Comparison of ENCODE assay signal across 11 mouse cellular contexts in the genomic region with DNA sequence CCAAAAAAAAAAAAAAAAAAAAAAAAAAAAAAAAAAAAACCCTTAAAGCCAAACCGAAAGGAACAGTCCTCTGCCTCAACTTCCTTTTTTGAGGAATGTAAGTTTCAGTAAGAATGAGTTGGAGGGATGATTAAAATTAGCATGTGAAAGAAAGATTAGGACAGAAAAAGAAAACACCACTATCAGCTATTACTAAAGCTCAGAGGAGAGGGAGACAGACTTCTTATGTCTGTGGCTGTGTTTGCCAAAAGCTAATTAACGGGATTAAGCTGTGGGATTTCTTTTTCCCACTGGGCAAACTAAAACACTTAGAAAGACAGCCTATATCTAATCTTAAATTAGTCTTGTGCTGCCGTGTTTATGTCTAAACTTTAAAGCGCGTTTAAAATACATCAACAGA.
"Had no signal": no experiment of that assay in that cellular context is flagged by ENCODE, and none has a peak within 500 bp of the region (broad histone marks: within the 10 kb centered on the region; RNA-seq: fewer than 3 reads in every experiment).

No protein-coding gene starts in this region.

- H3K36me3 ChIP-seq: limb, embryonic 13.5 days; liver, embryonic 12.5 days; lung, embryonic 15.5 days had no signal

- H3K4me2 ChIP-seq: limb, embryonic 13.5 days; liver, embryonic 12.5 days; lung, embryonic 15.5 days had no signal

- H3K4me3 ChIP-seq: limb, embryonic 13.5 days; liver, embryonic 12.5 days; lung, embryonic 15.5 days had no signal

- H3K9me3 ChIP-seq: limb, embryonic 13.5 days; liver, embryonic 12.5 days; lung, embryonic 15.5 days had no signal

- ATAC-seq: intestine, postnatal 0 days; liver, embryonic 12.5 days had no signal

- H3K9ac ChIP-seq: limb, embryonic 13.5 days; liver, embryonic 12.5 days; lung, embryonic 15.5 days had no signal

- H3K4me1 ChIP-seq: limb, embryonic 13.5 days; liver, embryonic 12.5 days; lung, embryonic 15.5 days had no signal

- DNase-seq: kidney, adult 8-10 months; left cerebral cortex, postnatal 4 days; right cerebral cortex, postnatal 4 days; spleen, adult 18-20 months; thymus, adult 2 months; thymus, postnatal 25 days had no signal

- H3K27ac ChIP-seq: kidney, postnatal 0 days; limb, embryonic 13.5 days; liver, embryonic 12.5 days; lung, embryonic 15.5 days had no signal

- H3K27me3 ChIP-seq: limb, embryonic 13.5 days; liver, embryonic 12.5 days; lung, embryonic 15.5 days had no signal
